Mouse (Mus musculus): ENCODE measurements around the gene Lnx2. TPM values are rescaled to one million over a fixed set of nuclear protein-coding genes. Genes with fewer than 3 reads are reported as not detected.

Lnx2 gene
- polyA plus RNA-seq, 1 experiment from 2014 or later = 9.0 TPM

DNA sequence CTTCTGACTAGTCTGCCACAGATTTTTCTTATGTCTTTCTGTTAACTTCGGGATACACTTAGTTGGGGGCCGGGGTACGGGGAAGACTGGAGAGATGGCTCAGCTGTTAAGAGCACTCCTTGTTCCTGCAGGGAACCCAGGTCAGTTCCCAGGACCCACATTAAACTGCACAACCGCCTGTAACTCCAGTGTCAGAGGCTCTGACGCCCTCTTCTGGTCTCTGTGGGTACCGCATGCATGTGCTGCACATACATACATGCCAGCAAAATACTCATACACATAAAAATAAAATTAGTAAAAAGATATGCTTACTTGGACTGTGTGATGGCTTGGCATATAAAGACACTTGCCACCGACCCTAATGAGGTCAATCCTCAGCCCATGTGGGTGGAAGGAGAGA lies 79.6 kb downstream of the Lnx2 start:
- no peaks in the 10 kb centered on the region for H3K27me3 ChIP-seq (replicated peaks)
- no peak for ATAC-seq (ENCODE audit: low FRiP score, low read depth)
- H3K4me1 ChIP-seq = no peaks in the 10 kb centered on the region
- H3K9ac ChIP-seq = no peak overlapping the region
- H3K27ac ChIP-seq = no peak overlapping the region
- 83% methylated on average over 7 of the region's 7 CpGs for WGBS
- H3K4me2 ChIP-seq (replicated peaks) = no peak overlapping the region
- H3K4me3 ChIP-seq = no peak overlapping the region
- H3K9me3 ChIP-seq = no peaks in the 10 kb centered on the region
- no peaks in the 10 kb centered on the region for H3K36me3 ChIP-seq

DNA sequence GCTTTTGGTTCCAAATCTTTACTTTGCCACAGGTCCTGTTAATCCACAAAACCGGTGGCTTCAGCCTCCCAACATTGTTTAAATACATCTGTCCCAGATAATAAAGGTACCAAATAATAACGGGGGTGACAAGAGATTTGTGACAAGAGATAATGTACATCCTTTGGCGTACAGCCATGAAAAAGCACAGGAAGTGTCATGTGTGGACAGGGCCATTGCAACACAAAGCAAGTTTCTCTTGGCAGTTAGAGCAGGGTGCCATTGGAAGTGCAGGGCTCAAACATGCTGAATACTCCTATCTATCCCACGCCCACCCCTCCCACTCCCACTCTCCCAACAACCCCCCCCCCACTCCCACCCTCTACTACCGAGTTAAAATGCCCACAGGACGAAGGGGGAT lies 81.4 kb downstream of the Lnx2 start:
- no peak for ATAC-seq (ENCODE audit: low FRiP score, low read depth)
- Histone ChIP-seq H3K36me3 (no peaks in the 10 kb centered on the region), H3K4me1 (no peaks in the 10 kb centered on the region), H3K4me3 (no peak overlapping the region), H3K9me3 (no peaks in the 10 kb centered on the region), H3K9ac (no peak overlapping the region), H3K27ac (no peak overlapping the region), H3K4me2 (replicated peaks) (no peak overlapping the region), H3K27me3 (replicated peaks) (no peaks in the 10 kb centered on the region)
- WGBS = 76% methylated on average over 6 of the region's 6 CpGs

DNA sequence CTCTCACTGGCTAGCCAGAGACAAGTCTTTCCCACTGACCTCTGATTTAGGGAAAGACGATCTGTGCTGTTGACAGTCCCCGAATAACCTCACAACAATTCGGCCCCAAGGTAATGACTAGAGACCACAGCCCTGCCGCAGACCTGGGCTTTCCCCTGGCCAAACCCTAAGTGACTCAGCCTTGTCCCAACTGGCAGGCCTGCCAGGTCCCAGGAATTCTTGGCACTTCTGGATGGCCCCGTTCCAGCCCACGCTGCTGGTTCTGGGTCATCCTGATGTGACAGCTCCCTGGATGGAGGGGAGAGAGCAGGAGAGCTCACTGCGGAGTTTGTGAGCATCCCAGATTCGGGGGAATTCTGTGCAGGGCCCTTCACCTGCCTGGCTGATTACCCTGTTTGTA lies 82.9 kb downstream of the Lnx2 start:
- no peak for ATAC-seq (ENCODE audit: low FRiP score, low read depth)
- no peaks in the 10 kb centered on the region for H3K36me3 ChIP-seq
- H3K4me2 ChIP-seq (replicated peaks) = no peak overlapping the region
- 62% methylated on average over 8 of the region's 8 CpGs for WGBS
- no peaks in the 10 kb centered on the region for H3K9me3 ChIP-seq
- no peak overlapping the region for H3K4me3 ChIP-seq
- no peak overlapping the region for H3K27ac ChIP-seq
- H3K9ac ChIP-seq = no peak overlapping the region
- no peaks in the 10 kb centered on the region for H3K27me3 ChIP-seq (replicated peaks)
- no peaks in the 10 kb centered on the region for H3K4me1 ChIP-seq

DNA sequence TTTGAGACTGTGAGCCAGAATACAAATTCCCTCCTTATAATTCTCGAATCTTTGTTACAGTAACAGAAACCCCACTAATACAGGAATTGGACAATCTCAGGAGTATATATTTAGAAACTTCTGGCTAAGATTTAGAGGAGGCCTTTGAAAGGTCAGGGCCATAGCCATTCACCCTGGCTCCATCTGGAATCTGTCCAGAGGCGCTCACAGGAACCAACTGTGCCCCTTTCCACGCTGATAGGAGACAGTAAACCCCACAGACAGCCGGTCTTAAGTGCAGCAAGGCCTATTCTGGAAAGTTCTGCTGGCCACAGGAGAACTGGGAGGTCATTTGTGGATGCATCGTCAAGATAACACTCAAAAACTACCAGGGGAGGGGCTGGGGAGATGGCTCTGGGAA lies 87.3 kb downstream of the Lnx2 start:
- Histone ChIP-seq H3K27me3 (replicated peaks) (peaks cover 8% of the 10 kb centered on the region; the same call in 1 of the 2 replicates), H3K9ac (no peak overlapping the region), H3K36me3 (no peaks in the 10 kb centered on the region), H3K4me2 (replicated peaks) (no peak overlapping the region), H3K4me3 (no peak overlapping the region), H3K4me1 (no peaks in the 10 kb centered on the region), H3K9me3 (no peaks in the 10 kb centered on the region), H3K27ac (no peak overlapping the region)
- whole genome bisulfite sequencing = 87% methylated on average over 5 of the region's 5 CpGs
- no peak for ATAC-seq (ENCODE audit: low FRiP score, low read depth)

DNA sequence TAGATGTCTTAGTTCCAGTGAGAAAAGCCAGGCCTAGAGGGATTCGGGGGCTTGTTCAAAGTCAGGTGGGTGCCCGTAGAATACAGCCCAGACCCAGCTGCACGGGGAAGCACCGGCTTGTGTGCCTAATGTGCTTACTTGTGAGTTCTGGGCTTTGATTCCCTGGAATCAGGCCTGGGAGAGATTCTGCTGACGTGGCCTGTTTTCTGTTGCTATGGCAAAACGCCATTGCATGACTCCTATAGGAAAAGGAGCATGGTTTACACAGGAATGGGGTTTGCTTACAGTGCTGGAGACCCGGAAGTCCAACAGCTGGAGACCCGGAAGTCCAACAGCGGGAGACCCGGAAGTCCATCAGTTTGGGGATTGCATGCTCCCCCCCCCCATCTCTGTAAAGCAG lies 88.8 kb downstream of the Lnx2 start:
- H3K9ac ChIP-seq = no peak overlapping the region
- H3K4me2 ChIP-seq (replicated peaks) = no peak overlapping the region
- no peak for ATAC-seq (ENCODE audit: low FRiP score, low read depth)
- H3K27ac ChIP-seq = no peak overlapping the region
- no peak overlapping the region for H3K4me3 ChIP-seq
- no peaks in the 10 kb centered on the region for H3K36me3 ChIP-seq
- peaks cover 10% of the 10 kb centered on the region; the same call in 1 of the 2 replicates for H3K27me3 ChIP-seq (replicated peaks)
- WGBS = 84% methylated on average over 10 of the region's 10 CpGs
- no peaks in the 10 kb centered on the region for H3K4me1 ChIP-seq
- no peaks in the 10 kb centered on the region for H3K9me3 ChIP-seq

DNA sequence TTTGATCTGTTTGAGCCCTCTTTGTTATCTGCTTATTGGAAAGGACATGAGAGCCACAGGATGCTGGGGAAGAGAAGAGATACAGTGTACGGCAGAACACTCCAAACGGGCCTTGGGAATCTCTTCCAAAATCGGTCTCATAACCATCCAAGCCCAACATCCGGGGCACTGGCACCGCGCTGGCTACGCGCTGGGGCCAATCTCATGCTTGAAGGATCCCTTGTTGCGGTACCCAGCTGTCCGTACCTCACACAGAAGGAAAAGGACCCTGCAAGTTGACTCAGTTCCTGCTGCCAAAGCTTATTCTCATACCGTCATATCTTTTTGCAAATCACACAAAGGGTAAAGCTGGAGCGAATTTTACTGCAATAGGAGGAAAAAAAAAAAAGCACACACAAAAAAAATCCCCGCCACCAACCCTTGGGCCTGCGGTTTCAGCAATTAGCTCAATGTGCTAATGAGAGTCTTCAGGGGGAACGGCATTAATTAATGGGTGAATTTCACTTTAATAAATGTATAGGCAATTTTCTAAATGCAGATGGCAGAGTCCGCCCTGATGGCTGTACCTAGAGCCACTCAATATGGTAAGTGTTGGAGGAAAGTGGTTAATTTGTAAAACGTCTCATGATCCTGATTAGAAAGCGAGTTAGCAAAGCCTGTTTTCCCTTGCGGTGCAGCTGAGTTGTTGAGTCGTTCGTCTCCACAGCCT lies 90.5 kb downstream of the Lnx2 start:
- Histone ChIP-seq H3K4me1 (no peaks in the 10 kb centered on the region), H3K36me3 (no peaks in the 10 kb centered on the region), H3K27me3 (replicated peaks) (peaks cover 17% of the 10 kb centered on the region), H3K4me2 (replicated peaks) (no peak overlapping the region), H3K9me3 (no peaks in the 10 kb centered on the region), H3K27ac (no peak overlapping the region), H3K9ac (no peak overlapping the region), H3K4me3 (no peak overlapping the region)
- ATAC-seq (ENCODE audit: low FRiP score, low read depth) = no peak
- 71% methylated on average over 21 of the region's 21 CpGs for WGBS

DNA sequence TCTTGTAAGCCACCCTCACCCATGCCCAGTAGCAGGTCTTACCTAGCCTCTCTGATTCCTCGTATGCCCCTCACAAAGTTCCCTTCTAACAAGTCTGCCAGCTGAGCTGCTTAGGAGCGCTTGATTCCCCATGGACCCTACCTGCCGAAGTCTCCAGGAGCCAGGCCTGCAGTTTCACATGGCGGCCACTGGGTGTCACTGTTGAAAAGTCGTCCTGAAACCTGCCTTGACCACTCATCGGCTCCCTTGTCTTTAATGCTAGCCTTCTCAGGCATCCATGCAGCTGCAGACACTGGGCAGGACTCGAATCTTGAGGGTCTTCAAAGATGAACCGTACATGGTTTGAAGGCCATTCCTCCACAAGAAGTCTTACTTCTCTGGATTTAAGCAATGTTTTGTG lies 93.2 kb downstream of the Lnx2 start:
- H3K9me3 ChIP-seq = no peaks in the 10 kb centered on the region
- peaks cover 17% of the 10 kb centered on the region for H3K27me3 ChIP-seq (replicated peaks)
- peak; percentile 56; the same call in 1 of the 2 replicates for ATAC-seq (ENCODE audit: low FRiP score, low read depth)
- no peak overlapping the region for H3K9ac ChIP-seq
- H3K4me3 ChIP-seq = no peak overlapping the region
- WGBS = 9% methylated on average over 8 of the region's 8 CpGs
- H3K36me3 ChIP-seq = no peaks in the 10 kb centered on the region
- H3K27ac ChIP-seq = no peak overlapping the region
- H3K4me2 ChIP-seq (replicated peaks) = no peak overlapping the region
- H3K4me1 ChIP-seq = no peaks in the 10 kb centered on the region

DNA sequence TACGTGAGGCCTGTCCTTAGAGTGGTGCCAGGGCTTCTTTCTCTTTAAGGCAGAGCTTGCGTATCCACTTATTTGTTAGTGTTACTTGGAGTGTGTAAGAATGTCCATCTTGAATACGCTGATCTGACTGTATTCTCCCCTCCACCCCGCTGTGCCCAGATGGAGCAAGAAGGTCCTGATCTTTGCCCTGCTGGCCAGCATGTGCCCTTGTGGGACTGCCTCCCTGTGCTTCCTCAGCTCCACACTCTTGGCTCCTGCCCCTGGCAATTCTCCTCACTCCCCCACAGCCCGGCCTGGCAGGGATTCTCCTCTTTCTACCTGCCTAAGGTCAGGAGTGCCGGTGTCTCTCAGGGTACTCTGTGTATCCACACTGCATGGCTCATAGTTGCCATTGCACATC lies 95.0 kb downstream of the Lnx2 start:
- no peak overlapping the region for H3K9ac ChIP-seq
- 91% methylated on average over 6 of the region's 6 CpGs for WGBS
- H3K4me1 ChIP-seq = no peaks in the 10 kb centered on the region
- H3K4me2 ChIP-seq (replicated peaks) = no peak overlapping the region
- H3K27ac ChIP-seq = no peak overlapping the region
- no peaks in the 10 kb centered on the region for H3K36me3 ChIP-seq
- ATAC-seq (ENCODE audit: low FRiP score, low read depth) = no peak
- no peak overlapping the region for H3K4me3 ChIP-seq
- no peaks in the 10 kb centered on the region for H3K9me3 ChIP-seq
- peaks cover 17% of the 10 kb centered on the region for H3K27me3 ChIP-seq (replicated peaks)

DNA sequence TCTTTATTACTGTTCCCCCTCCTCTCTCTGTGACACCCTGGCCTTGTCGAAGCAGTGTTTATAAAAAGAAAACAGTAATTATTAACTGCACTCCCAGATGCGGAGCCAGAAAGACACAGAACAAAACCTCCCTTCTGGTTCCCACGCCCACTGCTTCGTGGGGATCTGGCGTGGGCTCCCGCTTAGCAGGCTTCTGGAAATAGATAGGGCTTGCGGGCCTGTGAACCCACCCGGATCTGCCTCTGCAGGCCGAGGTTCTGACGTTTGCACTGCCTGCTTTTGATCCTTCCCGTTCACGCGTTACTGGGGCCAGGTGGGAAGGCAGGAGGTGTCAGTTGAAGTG lies 101.6 kb downstream of the Lnx2 start:
- Histone ChIP-seq H3K4me3 (no peak overlapping the region), H3K27me3 (replicated peaks) (no peaks in the 10 kb centered on the region), H3K9ac (no peak overlapping the region), H3K9me3 (no peaks in the 10 kb centered on the region), H3K4me2 (replicated peaks) (no peak overlapping the region), H3K36me3 (no peaks in the 10 kb centered on the region), H3K4me1 (no peaks in the 10 kb centered on the region), H3K27ac (no peak overlapping the region)
- ATAC-seq (ENCODE audit: low FRiP score, low read depth) = no peak
- 75% methylated on average over 13 of the region's 13 CpGs for WGBS

DNA sequence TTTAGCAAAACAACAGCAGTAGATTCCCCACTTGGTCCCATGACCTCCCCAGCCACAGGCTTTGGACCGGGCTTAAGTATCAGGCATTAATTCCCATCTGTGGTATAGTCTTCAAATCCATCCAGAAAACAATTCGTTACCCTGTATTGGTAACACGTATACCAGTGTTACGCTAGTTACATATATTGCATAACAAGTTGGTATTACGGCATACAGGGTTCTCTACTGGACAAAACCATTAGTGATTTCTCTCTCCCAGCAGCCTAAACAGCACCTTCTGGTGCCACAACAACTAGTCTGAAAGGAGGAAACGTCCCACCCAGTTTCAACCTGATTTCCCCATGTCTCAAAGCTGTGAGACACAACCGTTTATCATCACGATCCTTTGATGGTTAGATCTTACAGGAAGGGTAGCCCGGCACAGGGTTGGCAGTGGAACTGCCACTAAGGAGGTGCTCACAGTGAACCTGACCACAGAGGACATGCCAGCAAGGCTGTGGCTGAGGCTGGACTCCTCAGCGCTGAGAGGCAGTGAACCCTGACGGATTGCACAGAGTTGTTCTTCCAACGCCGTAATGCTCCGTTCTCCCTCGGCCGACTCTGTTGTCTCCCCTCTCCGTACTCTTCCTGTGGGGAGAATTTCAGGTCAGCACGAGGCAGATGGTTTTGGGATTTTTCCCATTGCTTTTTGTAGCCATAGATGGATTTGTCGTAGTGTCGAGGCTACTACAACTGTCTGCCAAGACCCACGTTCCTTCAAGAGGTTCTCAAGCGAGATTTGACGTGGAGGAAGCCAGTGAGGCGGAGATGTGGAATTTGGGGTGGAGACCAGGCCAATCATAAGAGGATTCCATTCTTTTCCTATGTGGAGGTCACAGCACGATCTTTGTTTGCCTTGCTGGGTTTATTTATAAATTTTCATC lies 102.3 kb downstream of the Lnx2 start:
- no peaks in the 10 kb centered on the region for H3K9me3 ChIP-seq

DNA sequence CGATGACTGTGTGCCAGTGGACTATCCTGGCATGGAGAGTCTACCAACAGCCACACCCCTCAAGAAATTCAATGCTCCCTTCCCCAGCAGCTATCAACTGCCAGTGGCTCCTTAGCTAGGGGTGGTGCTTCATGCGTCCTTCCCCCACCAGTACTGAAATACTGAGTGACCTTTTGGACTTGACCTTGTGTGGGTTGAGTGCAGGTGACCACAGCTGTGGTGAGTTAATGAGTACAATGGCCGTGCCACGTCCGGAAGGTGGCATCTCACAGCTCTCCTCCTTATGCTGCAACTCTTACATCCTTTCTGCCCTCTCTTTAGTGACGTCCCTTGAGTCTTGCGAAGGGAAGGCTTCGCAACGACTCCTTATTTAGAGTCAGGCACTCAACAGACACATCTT lies 103.0 kb downstream of the Lnx2 start:
- Histone ChIP-seq H3K9me3 (no peaks in the 10 kb centered on the region), H3K4me1 (peaks cover 10% of the 10 kb centered on the region), H3K4me3 (no peak overlapping the region), H3K9ac (no peak overlapping the region), H3K4me2 (replicated peaks) (no peak overlapping the region), H3K36me3 (no peaks in the 10 kb centered on the region), H3K27me3 (replicated peaks) (no peaks in the 10 kb centered on the region), H3K27ac (no peak overlapping the region)
- no peak for ATAC-seq (ENCODE audit: low FRiP score, low read depth)
- WGBS = 90% methylated on average over 9 of the region's 9 CpGs

More for the DNA sequence above, 102.3 kb downstream of the Lnx2 start:
- WGBS = 86% methylated on average over 25 of the region's 25 CpGs
- H3K27ac ChIP-seq = no peak overlapping the region
- no peak for ATAC-seq (ENCODE audit: low FRiP score, low read depth)
- H3K4me1 ChIP-seq = peaks cover 2% of the 10 kb centered on the region
- no peaks in the 10 kb centered on the region for H3K27me3 ChIP-seq (replicated peaks)
- no peaks in the 10 kb centered on the region for H3K36me3 ChIP-seq
- H3K4me2 ChIP-seq (replicated peaks) = no peak overlapping the region
- H3K4me3 ChIP-seq = no peak overlapping the region
- no peak overlapping the region for H3K9ac ChIP-seq

DNA sequence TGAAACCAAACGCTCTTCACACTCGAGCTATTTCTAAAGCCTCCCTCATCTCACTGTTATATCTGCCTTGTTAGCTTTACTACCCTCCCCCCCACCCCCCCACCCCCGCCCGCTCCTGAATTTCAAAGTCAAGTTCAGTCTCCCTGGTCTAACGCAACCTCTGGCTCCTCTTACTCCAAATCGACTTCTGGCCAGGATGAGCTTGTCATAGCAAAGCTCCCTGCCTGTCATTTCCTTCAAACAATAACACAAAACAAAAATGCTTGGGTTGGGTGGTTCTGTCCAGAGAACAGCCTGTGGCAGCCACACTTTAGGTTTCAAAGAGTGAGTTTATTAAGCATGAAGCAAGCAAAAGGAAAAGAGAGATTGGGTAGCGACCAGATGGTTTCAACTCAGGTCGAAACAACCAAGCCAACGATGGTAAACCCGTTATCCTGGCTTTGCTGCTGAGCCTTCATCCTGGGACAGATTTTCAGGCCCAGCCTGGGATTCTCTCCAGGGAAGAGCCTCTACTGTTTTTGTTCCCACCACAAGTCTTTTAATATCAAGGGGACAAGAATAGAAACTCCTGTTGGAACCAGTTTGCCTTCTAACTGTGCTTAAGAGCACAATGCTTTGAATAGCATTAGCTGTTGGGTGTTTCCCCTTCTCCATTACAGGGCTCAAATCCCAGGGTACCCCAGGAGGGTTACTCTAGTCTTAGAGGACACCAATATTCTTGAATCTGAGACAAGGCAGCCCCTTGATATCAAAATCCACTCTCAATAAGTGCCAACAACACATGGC lies 104.4 kb downstream of the Lnx2 start:
- Histone ChIP-seq H3K9ac (no peak overlapping the region), H3K36me3 (no peaks in the 10 kb centered on the region), H3K9me3 (no peaks in the 10 kb centered on the region), H3K4me3 (no peak overlapping the region), H3K27me3 (replicated peaks) (no peaks in the 10 kb centered on the region), H3K27ac (no peak overlapping the region), H3K4me1 (peaks cover 10% of the 10 kb centered on the region), H3K4me2 (replicated peaks) (no peak overlapping the region)
- WGBS = 65% methylated on average over 10 of the region's 10 CpGs
- ATAC-seq (ENCODE audit: low FRiP score, low read depth) = no peak

Measured in neural tube, embryonic 12.5 days (tissue).